Mouse (Mus musculus) left cerebral cortex, adult 2 months (tissue): Measurements from ENCODE around the gene Rapgef2. TPM values are rescaled to one million over a fixed set of nuclear protein-coding genes. Genes with fewer than 3 reads are reported as not detected.

ENCODE experiments used
- DNase-seq, 2 experiments: peaks; one replicate each; pipeline ENCODE4 v3.0.0; 2021 to 2022; ENCODE audit warnings: low spot score in 2 of 2, mixed read lengths in 1 of 2; ENCODE audit errors: extremely low spot score in 1 of 2
- H3K27ac ChIP-seq: fragments of 200-600 bp; 2 replicates; pipeline ENCODE4 v1.8.1; 2022
- H3K4me3 ChIP-seq: fragments of 200-600 bp; 2 replicates; pipeline ENCODE4 v1.8.1; 2022
- CTCF ChIP-seq: fragments of 200-600 bp; IDR thresholded peaks from 2 replicates; pipeline ENCODE4 v1.8.1; 2022; ENCODE audit warnings: antibody characterized with exemption, mild to moderate bottlenecking, moderate library complexity
- intact Hi-C: fragments of 180-260 bp; cut with DNase I; formaldehyde crosslinking; loops from one replicate; pipeline ENCODE4 v1.15.1; 2025
- total RNA-seq, 2 experiments: library from RNA; stranded (reverse); gene quantifications; 2 replicates each; pipeline ENCODE4 v1.2.3; 2021

The Rapgef2 gene
- total RNA-seq, 2 experiments from 2014 or later: 122 to 130 TPM

DNA sequence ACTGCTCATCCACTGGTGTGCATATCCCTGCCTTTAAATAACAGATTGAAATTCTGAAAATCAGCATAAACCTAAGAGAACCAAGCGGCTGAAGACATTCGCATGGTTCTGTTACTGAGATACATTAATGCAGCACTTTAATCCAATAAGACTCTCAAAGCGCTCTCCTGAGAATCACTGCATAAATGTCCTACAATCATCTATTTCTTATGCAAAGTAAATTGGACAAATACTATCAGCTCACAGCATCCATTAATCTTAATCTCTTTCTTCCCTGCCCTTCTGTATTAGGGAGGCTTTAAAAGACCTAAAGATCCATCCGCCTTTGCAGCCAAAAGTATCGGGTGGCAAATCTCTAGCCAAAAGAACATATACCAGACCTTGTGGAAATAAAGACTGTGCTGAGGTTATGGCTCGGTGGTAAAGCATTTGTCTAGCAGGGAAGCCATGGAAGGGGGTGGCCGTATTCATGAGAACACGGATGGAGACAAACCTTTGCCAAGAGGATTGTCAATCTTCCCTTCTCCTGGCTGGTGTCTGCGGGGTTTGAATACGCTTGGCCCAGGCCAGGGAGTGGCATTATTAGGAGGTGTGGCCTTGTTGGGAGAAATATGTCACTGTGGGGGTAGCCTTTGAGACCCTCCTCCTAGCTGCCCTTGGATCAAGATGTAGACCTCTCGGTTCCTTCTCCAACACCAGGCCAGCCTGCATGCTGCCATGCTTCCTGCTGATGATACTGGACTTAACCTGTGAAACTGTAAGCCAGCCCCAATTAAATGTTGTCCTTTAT lies 10.3 kb downstream of the Rapgef2 start:
- intact Hi-C loops: no loop called here
- no peak for DNase-seq
- Histone ChIP-seq H3K4me3 (no peak overlapping the region), H3K27ac (no peak overlapping the region)
- TF ChIP-seq CTCF: no peak

GRCm38 (mm10) chr3:79273350-79273749 lies 13.0 kb downstream of the Rapgef2 start:
- intact Hi-C loops: no loop called here
- DNase-seq: no peak
- no peak overlapping the region for H3K4me3 ChIP-seq
- no peak for TF ChIP-seq CTCF
- no peak overlapping the region for H3K27ac ChIP-seq

- DNase-seq: no peak
- H3K27ac ChIP-seq: no peak overlapping the region
- no peak overlapping the region for H3K4me3 ChIP-seq
- intact Hi-C loops: no loop called here
- no peak for TF ChIP-seq CTCF
Measured at GRCm38 (mm10) chr3:79272939-79273338, 13.4 kb downstream of the Rapgef2 start.

DNA sequence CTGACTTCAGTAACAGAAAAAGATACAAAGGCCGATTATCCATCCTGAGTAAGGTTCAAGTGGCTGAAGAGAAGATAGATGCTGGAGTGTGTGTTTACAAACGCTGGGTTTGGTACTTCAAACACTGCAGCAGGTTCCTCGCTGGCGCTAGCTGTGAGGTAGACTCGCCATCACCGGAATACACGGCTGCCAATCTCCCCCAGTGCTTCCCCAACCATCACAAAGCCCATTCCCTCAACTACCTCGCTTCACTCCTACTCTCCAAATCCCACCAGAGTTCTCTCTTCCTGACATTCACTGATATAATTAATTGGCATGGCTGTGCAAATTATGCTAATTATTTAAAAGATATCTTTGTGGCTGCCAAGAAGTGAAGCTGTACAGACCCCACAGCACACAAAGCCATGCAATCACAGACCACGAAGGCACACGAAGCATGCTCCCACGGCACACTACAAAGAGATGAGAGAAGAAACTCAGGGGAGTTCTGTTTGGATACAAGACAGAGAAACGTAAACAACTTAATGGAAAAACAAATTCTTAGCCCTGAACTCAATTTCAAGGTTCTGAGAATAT lies 15.2 kb downstream of the Rapgef2 start:
- Histone ChIP-seq H3K27ac (no peak overlapping the region), H3K4me3 (no peak overlapping the region)
- TF ChIP-seq CTCF: no peak
- no peak for DNase-seq
- intact Hi-C loops: no loop called here

- no peak for DNase-seq
Measured at GRCm38 (mm10) chr3:79269872-79270271, 16.4 kb downstream of the Rapgef2 start.

DNA sequence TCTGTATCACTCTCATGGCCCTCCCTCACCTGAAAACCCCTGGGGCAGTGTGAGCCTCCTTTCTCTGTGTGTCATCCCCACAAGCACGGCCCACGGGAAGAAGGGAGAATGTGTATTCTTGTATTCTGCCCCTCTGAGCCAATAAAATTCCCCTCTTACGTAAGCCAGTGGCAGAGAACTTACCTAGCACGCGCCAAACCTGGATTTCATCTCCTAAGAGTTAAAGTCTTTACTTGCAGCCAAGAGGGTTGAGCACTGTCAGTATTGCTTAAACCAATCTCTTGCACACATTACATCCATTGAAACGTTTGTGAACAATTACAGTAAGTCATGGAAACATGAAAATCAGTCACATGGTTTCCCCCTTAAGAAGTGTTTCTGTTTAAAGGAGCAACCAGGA lies 19.3 kb downstream of the Rapgef2 start:
- DNase-seq: no peak
- H3K4me3 ChIP-seq: no peak overlapping the region
- intact Hi-C loops: no loop called here
- TF ChIP-seq CTCF: no peak
- no peak overlapping the region for H3K27ac ChIP-seq

More at GRCm38 (mm10) chr3:79269872-79270271, 16.4 kb downstream of the Rapgef2 start:
- H3K4me3 ChIP-seq: no peak overlapping the region
- intact Hi-C loops: no loop called here
- no peak overlapping the region for H3K27ac ChIP-seq
- TF ChIP-seq CTCF: no peak

- intact Hi-C loops: no loop called here
- TF ChIP-seq CTCF: no peak
- H3K4me3 ChIP-seq: no peak overlapping the region
- no peak overlapping the region for H3K27ac ChIP-seq
- DNase-seq: no peak
Measured at GRCm38 (mm10) chr3:79261816-79262316, 24.5 kb downstream of the Rapgef2 start.

DNA sequence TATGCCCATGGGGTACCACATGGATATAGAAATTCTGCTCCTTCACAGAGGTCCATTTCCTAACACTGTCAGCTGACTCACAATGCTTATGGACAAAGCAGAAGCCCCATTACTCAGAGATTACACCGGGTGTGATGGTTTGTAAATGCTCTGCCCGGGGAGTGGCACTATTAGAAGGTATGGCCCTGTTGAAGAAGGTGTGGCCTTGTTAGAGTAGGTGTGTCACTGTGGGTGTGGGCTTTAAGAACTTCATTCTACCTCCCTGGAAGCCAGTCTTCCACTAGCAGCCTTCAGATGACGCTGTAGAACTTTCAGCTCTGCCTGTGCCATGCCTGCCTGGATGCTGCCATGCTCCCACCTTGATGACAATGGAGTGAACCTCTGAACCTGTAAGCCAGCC lies 32.3 kb downstream of the Rapgef2 start:
- TF ChIP-seq CTCF: no peak
- no peak for DNase-seq
- Histone ChIP-seq H3K4me3 (no peak overlapping the region), H3K27ac (no peak overlapping the region)
- intact Hi-C loops: loop anchor here (5.0 kb wide), 1 partner anchor 33 kb away; the partner anchor contains the start of gene Rapgef2

- Histone ChIP-seq H3K4me3 (no peak overlapping the region), H3K27ac (peak overlapping the region; percentile 2; the same call in 1 of the 2 replicates)
- DNase-seq: no peak
- TF ChIP-seq CTCF: no peak
- intact Hi-C loops: loop anchor here (5.0 kb wide), 1 partner anchor 34 kb away; the partner anchor contains the start of gene Rapgef2
Measured at GRCm38 (mm10) chr3:79253416-79253815, 32.9 kb downstream of the Rapgef2 start.

DNA sequence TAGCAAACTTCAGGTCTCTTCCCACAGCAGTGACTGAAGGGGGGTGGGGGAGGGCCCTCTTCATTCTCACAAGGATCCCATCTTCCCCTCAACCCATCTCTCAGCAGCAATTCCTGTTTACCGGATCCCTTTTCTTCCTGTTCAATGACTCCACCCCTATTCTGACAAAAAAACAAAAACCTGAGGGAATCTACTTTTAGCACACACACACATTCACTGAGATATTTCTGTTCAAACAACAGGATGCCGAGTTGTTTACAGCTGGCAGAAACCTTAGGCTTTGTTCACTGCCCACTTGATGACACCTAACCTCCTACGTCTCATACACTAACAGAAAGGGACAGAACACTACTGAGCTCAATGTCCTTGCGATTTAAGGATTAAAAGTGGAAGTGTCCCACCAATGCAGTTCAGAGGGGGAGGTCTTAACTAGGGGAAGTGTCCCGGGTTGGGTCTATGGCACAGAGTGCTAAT lies 33.4 kb downstream of the Rapgef2 start:
- TF ChIP-seq CTCF: no peak
- peak overlapping the region; percentile 17; the same call in 1 of the 2 replicates for H3K27ac ChIP-seq

GRCm38 (mm10) chr3:79249955-79250354 lies 36.4 kb downstream of the Rapgef2 start:
- intact Hi-C loops: loop anchor here (5.0 kb wide), 1 partner anchor 37 kb away; the partner anchor contains the start of gene Rapgef2
- peak; percentile 51 to 67 for DNase-seq
- TF ChIP-seq CTCF: no peak
- Histone ChIP-seq H3K27ac (peak overlapping the region; percentile 45), H3K4me3 (no peak overlapping the region)

More for the DNA sequence above, 33.4 kb downstream of the Rapgef2 start:
- DNase-seq: no peak
- intact Hi-C loops: loop anchor here (5.0 kb wide), 1 partner anchor 34 kb away; the partner anchor contains the start of gene Rapgef2
- no peak overlapping the region for H3K4me3 ChIP-seq

GRCm38 (mm10) chr3:79248659-79249235 lies 37.6 kb downstream of the Rapgef2 start:
- intact Hi-C loops: no loop called here
- Histone ChIP-seq H3K4me3 (no peak overlapping the region), H3K27ac (peak overlapping the region; percentile 55; the same call in 1 of the 2 replicates)
- no peak for DNase-seq
- no peak for TF ChIP-seq CTCF
